Mouse (Mus musculus): ENCODE results near the gene Arhgef11. TPM values are rescaled to one million over a fixed set of nuclear protein-coding genes. Genes with fewer than 3 reads are reported as not detected.

Arhgef11 gene
- polyA plus RNA-seq, 1 experiment from 2014 or later, result 18.2 TPM

- H3K27ac ChIP-seq, result 0 out of 2 replicates have a peak overlapping the region, but pooled peaks have one; percentile 10
- H3K4me2 ChIP-seq, result peak overlapping the region; percentile 33
- no peaks in the 10 kb centered on the region for H3K9me3 ChIP-seq (replicated peaks)
- ATAC-seq, result no peak
- peaks cover 46% of the 10 kb centered on the region for H3K27me3 ChIP-seq
- H3K4me3 ChIP-seq, result no peak overlapping the region
- H3K36me3 ChIP-seq (ENCODE audit: poor library complexity, severe bottlenecking), result no peaks in the 10 kb centered on the region
- WGBS, result 32% methylated on average over 11 of the region's 15 CpGs
- H3K4me1 ChIP-seq, result peaks cover 12% of the 10 kb centered on the region
- H3K9ac ChIP-seq, result 0 out of 2 replicates have a peak overlapping the region, but pooled peaks have one; percentile 4
Observed at GRCm38 (mm10) chr3:87763683-87764289, 146.4 kb downstream of the Arhgef11 start.

- Histone ChIP-seq H3K27ac (peak overlapping the region; percentile 10; the same call in 1 of the 2 replicates), H3K9ac (no peak overlapping the region), H3K36me3 (ENCODE audit: poor library complexity, severe bottlenecking) (no peaks in the 10 kb centered on the region), H3K9me3 (replicated peaks) (no peaks in the 10 kb centered on the region), H3K4me3 (no peak overlapping the region), H3K4me1 (peaks cover 12% of the 10 kb centered on the region), H3K4me2 (0 out of 2 replicates have a peak overlapping the region, but pooled peaks have one; percentile 8), H3K27me3 (peaks cover 53% of the 10 kb centered on the region)
- WGBS, result 45% methylated on average over 10 of the region's 10 CpGs
- no peak for ATAC-seq
Observed at GRCm38 (mm10) chr3:87764506-87764905, 147.1 kb downstream of the Arhgef11 start.

- Histone ChIP-seq H3K4me1 (peaks cover 12% of the 10 kb centered on the region), H3K4me2 (0 out of 2 replicates have a peak overlapping the region, but pooled peaks have one; percentile 8), H3K27ac (0 out of 2 replicates have a peak overlapping the region, but pooled peaks have one; percentile 10), H3K9me3 (replicated peaks) (no peaks in the 10 kb centered on the region), H3K9ac (no peak overlapping the region), H3K36me3 (ENCODE audit: poor library complexity, severe bottlenecking) (no peaks in the 10 kb centered on the region), H3K4me3 (no peak overlapping the region), H3K27me3 (peaks cover 59% of the 10 kb centered on the region)
- WGBS, result 18% methylated on average over 10 of the region's 10 CpGs
- ATAC-seq, result no peak
Observed at GRCm38 (mm10) chr3:87765091-87765490, 147.7 kb downstream of the Arhgef11 start.

GRCm38 (mm10) chr3:87765631-87766283, 148.4 kb downstream of the Arhgef11 start:
- Histone ChIP-seq H3K27ac (no peak overlapping the region), H3K9ac (no peak overlapping the region), H3K27me3 (peaks cover 63% of the 10 kb centered on the region), H3K4me3 (no peak overlapping the region), H3K36me3 (ENCODE audit: poor library complexity, severe bottlenecking) (no peaks in the 10 kb centered on the region), H3K9me3 (replicated peaks) (no peaks in the 10 kb centered on the region), H3K4me2 (no peak overlapping the region), H3K4me1 (peaks cover 12% of the 10 kb centered on the region)
- WGBS, result 80% methylated on average over 5 of the region's 5 CpGs
- ATAC-seq, result no peak

GRCm38 (mm10) chr3:87766284-87766667, 148.9 kb downstream of the Arhgef11 start:
- H3K9ac ChIP-seq, result no peak overlapping the region
- peaks cover 12% of the 10 kb centered on the region for H3K4me1 ChIP-seq
- H3K4me3 ChIP-seq, result no peak overlapping the region
- peaks cover 67% of the 10 kb centered on the region for H3K27me3 ChIP-seq
- 80% methylated on average over 3 of the region's 3 CpGs for WGBS
- ATAC-seq, result no peak
- H3K27ac ChIP-seq, result no peak overlapping the region
- H3K36me3 ChIP-seq (ENCODE audit: poor library complexity, severe bottlenecking), result no peaks in the 10 kb centered on the region
- H3K4me2 ChIP-seq, result no peak overlapping the region
- H3K9me3 ChIP-seq (replicated peaks), result no peaks in the 10 kb centered on the region

DNA sequence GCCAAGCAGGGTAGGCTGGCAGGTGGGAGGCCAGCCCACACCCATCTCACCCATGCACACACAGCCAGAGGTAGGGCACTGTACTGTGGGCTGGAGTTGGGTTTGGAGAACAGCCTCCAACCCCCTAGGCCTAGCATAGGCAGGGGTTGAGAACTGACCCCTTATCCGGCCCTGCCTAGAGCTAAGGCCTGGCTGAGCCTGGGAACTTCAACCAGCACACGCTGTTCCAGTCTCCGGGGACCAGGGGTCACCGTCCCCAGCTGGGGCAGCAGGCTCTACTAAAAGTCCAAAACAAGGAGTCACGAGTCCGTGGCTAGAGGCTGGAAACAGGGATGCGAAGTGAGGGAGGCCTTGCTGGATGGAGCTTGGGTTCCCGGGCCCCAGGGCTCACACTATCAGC, 150.4 kb downstream of the Arhgef11 start:
- H3K36me3 ChIP-seq (ENCODE audit: poor library complexity, severe bottlenecking), result no peaks in the 10 kb centered on the region
- H3K27ac ChIP-seq, result no peak overlapping the region
- H3K9ac ChIP-seq, result no peak overlapping the region
- H3K4me3 ChIP-seq, result no peak overlapping the region
- peaks cover 22% of the 10 kb centered on the region for H3K4me1 ChIP-seq
- H3K4me2 ChIP-seq, result no peak overlapping the region; the same call in 1 of the 2 replicates
- no peaks in the 10 kb centered on the region for H3K9me3 ChIP-seq (replicated peaks)
- WGBS, result 79% methylated on average over 8 of the region's 8 CpGs
- H3K27me3 ChIP-seq, result peaks cover 79% of the 10 kb centered on the region
- no peak for ATAC-seq

DNA sequence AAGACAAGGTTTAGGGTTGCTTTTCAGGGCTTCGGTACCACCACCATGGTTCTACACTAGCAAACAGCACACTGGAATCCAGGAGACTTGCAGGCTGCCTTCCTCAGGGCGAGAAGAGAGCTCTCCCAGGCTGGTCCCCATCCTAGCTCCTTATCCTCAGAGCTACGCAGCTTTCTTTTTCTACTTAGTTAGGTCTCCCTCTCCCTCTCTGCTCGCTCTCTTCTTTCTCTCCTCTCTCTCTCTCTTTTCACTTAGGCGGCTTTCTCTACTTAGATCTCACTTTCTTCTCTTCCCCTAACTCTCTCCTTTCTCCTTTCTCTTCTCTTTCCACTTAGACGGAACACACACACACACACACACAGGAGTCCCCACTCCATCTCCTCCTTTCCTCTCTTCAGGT, 151.1 kb downstream of the Arhgef11 start:
- Histone ChIP-seq H3K9ac (0 out of 2 replicates have a peak overlapping the region, but pooled peaks have one; percentile 50), H3K4me1 (peaks cover 21% of the 10 kb centered on the region), H3K4me3 (peak overlapping the region; percentile 34), H3K9me3 (replicated peaks) (no peaks in the 10 kb centered on the region), H3K36me3 (ENCODE audit: poor library complexity, severe bottlenecking) (no peaks in the 10 kb centered on the region), H3K4me2 (peak overlapping the region; percentile 53), H3K27me3 (peaks cover 78% of the 10 kb centered on the region), H3K27ac (no peak overlapping the region)
- ATAC-seq, result no peak
- 64% methylated on average over 6 of the region's 6 CpGs for WGBS

DNA sequence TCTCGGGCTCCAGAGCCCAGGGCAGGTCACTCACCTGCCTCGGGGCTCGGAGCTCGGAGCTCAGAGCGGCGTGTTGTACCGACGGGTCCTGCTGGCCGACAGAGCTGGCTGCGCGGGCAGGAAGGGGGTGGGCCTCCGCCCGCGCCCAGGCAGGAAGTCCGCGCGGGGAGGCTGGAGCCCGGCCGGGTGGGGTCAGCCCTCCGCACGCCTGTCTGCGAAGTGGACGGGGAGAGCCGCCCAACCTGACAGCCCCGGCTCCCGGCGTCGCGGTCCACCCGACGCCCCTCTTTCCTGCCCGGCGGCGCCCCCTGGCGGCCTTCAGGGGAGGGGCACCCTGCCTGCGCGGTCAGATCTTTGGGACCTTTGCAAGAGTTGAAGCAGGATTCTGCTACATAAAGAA, 151.5 kb downstream of the Arhgef11 start:
- ATAC-seq, result peak; percentile 25; the same call in 1 of the 2 replicates
- no peaks in the 10 kb centered on the region for H3K36me3 ChIP-seq (ENCODE audit: poor library complexity, severe bottlenecking)
- WGBS, result 3% methylated on average over 28 of the region's 37 CpGs
- no peak overlapping the region for H3K27ac ChIP-seq
- peaks cover 17% of the 10 kb centered on the region for H3K4me1 ChIP-seq
- H3K9ac ChIP-seq, result peak overlapping the region; percentile 50; the same call in 1 of the 2 replicates
- H3K27me3 ChIP-seq, result peaks cover 78% of the 10 kb centered on the region
- H3K4me3 ChIP-seq, result peak overlapping the region; percentile 34
- H3K4me2 ChIP-seq, result peak overlapping the region; percentile 53
- no peaks in the 10 kb centered on the region for H3K9me3 ChIP-seq (replicated peaks)

GRCm38 (mm10) chr3:87769506-87769905, 152.1 kb downstream of the Arhgef11 start:
- no peak for ATAC-seq
- Histone ChIP-seq H3K4me1 (peaks cover 14% of the 10 kb centered on the region), H3K27me3 (peaks cover 77% of the 10 kb centered on the region), H3K4me2 (no peak overlapping the region), H3K4me3 (no peak overlapping the region), H3K27ac (no peak overlapping the region), H3K36me3 (ENCODE audit: poor library complexity, severe bottlenecking) (no peaks in the 10 kb centered on the region), H3K9ac (no peak overlapping the region), H3K9me3 (replicated peaks) (no peaks in the 10 kb centered on the region)
- 81% methylated on average over 8 of the region's 8 CpGs for WGBS

DNA sequence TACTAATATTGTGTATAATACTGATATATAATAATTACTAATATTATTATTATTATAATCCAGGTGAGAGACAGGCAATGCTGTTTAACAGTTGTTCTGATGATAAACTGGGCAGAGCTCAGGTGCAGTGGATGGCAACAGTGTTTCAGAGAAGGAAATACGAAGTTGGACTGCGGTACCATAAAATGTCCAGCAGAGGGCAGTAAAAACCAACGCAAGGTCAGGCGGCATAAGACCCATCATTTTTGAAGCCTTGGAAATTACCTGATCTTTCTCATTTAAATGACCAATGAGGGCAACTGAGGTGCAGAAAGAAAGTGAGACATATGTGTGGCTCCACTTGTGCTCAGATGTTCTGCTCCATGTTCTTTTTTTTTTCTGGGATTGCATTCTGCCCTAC, 152.9 kb downstream of the Arhgef11 start:
- Histone ChIP-seq H3K36me3 (ENCODE audit: poor library complexity, severe bottlenecking) (no peaks in the 10 kb centered on the region), H3K4me2 (no peak overlapping the region), H3K9me3 (replicated peaks) (no peaks in the 10 kb centered on the region), H3K27ac (no peak overlapping the region), H3K9ac (no peak overlapping the region), H3K4me1 (peaks cover 10% of the 10 kb centered on the region; the same call in 1 of the 2 replicates), H3K4me3 (no peak overlapping the region), H3K27me3 (peaks cover 69% of the 10 kb centered on the region)
- no peak for ATAC-seq
- WGBS, result 0% methylated on average over 4 of the region's 4 CpGs

DNA sequence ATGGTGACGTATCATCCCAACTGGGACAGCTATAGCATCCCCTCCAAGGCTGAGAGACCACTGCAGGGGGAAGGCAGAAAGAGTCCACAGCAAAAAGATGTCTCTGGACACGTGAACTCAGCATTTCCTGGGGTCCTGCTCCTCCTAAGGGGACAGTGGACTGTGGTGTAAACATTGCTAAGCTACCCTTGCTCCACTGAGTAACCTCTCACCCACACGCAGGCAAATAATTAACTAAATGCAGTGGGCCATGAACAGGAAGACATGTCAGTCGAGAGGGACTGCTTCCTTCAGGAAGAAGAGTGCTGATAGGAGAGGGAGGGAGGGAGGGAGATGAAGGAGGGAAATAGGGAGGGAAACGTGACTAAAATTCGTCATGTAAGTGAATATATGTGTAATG, 153.7 kb downstream of the Arhgef11 start:
- peaks cover 62% of the 10 kb centered on the region for H3K27me3 ChIP-seq
- peaks cover 11% of the 10 kb centered on the region for H3K4me1 ChIP-seq
- no peak overlapping the region for H3K9ac ChIP-seq
- H3K4me2 ChIP-seq, result no peak overlapping the region
- no peak overlapping the region for H3K27ac ChIP-seq
- H3K9me3 ChIP-seq (replicated peaks), result no peaks in the 10 kb centered on the region
- no peak overlapping the region for H3K4me3 ChIP-seq
- H3K36me3 ChIP-seq (ENCODE audit: poor library complexity, severe bottlenecking), result no peaks in the 10 kb centered on the region
- no peak for ATAC-seq
- WGBS, result 57% methylated on average over 6 of the region's 6 CpGs

- no peak for ATAC-seq
- Histone ChIP-seq H3K27me3 (peaks cover 26% of the 10 kb centered on the region), H3K9me3 (replicated peaks) (no peaks in the 10 kb centered on the region), H3K4me2 (peak overlapping the region; percentile 24), H3K4me3 (no peak overlapping the region), H3K9ac (peak overlapping the region; percentile 26; the same call in 1 of the 2 replicates), H3K4me1 (peaks cover 11% of the 10 kb centered on the region; the same call in 1 of the 2 replicates), H3K27ac (no peak overlapping the region), H3K36me3 (ENCODE audit: poor library complexity, severe bottlenecking) (no peaks in the 10 kb centered on the region)
- WGBS, result 50% methylated on average over 23 of the region's 23 CpGs
Observed at GRCm38 (mm10) chr3:87778283-87778682, 160.9 kb downstream of the Arhgef11 start.

Measured in forebrain, embryonic 13.5 days (tissue).